Mouse (Mus musculus): Measurements from ENCODE around the gene Atp6v1f.

The Atp6v1f gene

GRCm38 (mm10) chr6:29467583-29468354 lies at the start of gene Atp6v1f:
Gene Atp6v1f (plus strand): TSS chr6:29467718.
- DNase-seq (ENCODE audit: low read depth, low spot score): peak; percentile 92

- no peak for DNase-seq (ENCODE audit: low read depth, low spot score)
Measured at GRCm38 (mm10) chr6:29420596-29420995, 46.9 kb upstream of the Atp6v1f start.

- DNase-seq (ENCODE audit: low read depth, low spot score): no peak
Measured at GRCm38 (mm10) chr6:29425118-29425517, 42.4 kb upstream of the Atp6v1f start.

- no peak for DNase-seq (ENCODE audit: low read depth, low spot score)
Measured at GRCm38 (mm10) chr6:29426331-29426730, 41.2 kb upstream of the Atp6v1f start.

- no peak for DNase-seq (ENCODE audit: low read depth, low spot score)
Measured at GRCm38 (mm10) chr6:29428171-29428570, 39.3 kb upstream of the Atp6v1f start.

- no peak for DNase-seq (ENCODE audit: low read depth, low spot score)
Measured at GRCm38 (mm10) chr6:29430681-29431420, 36.7 kb upstream of the Atp6v1f start.

- no peak for DNase-seq (ENCODE audit: low read depth, low spot score)
Measured at GRCm38 (mm10) chr6:29431473-29431872, 36.0 kb upstream of the Atp6v1f start.

- no peak for DNase-seq (ENCODE audit: low read depth, low spot score)
Measured at GRCm38 (mm10) chr6:29432156-29432555, 35.4 kb upstream of the Atp6v1f start.

- DNase-seq (ENCODE audit: low read depth, low spot score): no peak
Measured at GRCm38 (mm10) chr6:29432676-29433037, 34.9 kb upstream of the Atp6v1f start.

GRCm38 (mm10) chr6:29433038-29433803 lies 34.3 kb upstream of the Atp6v1f start, which contains the start of gene Flnc:
Gene Flnc (plus strand): TSS chr6:29433256.
- DNase-seq (ENCODE audit: low read depth, low spot score): no peak

GRCm38 (mm10) chr6:29433804-29434795 lies 33.4 kb upstream of the Atp6v1f start:
- no peak for DNase-seq (ENCODE audit: low read depth, low spot score)

- no peak for DNase-seq (ENCODE audit: low read depth, low spot score)
Measured at GRCm38 (mm10) chr6:29434911-29435691, 32.4 kb upstream of the Atp6v1f start.

- DNase-seq (ENCODE audit: low read depth, low spot score): no peak
Measured at GRCm38 (mm10) chr6:29435940-29436451, 31.5 kb upstream of the Atp6v1f start.

GRCm38 (mm10) chr6:29436461-29436934 lies 31.0 kb upstream of the Atp6v1f start:
- DNase-seq (ENCODE audit: low read depth, low spot score): no peak

- DNase-seq (ENCODE audit: low read depth, low spot score): no peak
Measured at GRCm38 (mm10) chr6:29439251-29439650, 28.3 kb upstream of the Atp6v1f start.

- no peak for DNase-seq (ENCODE audit: low read depth, low spot score)
Measured at GRCm38 (mm10) chr6:29439789-29440188, 27.7 kb upstream of the Atp6v1f start.

- DNase-seq (ENCODE audit: low read depth, low spot score): no peak
Measured at GRCm38 (mm10) chr6:29444773-29445172, 22.7 kb upstream of the Atp6v1f start.

GRCm38 (mm10) chr6:29445354-29445753 lies 22.2 kb upstream of the Atp6v1f start:
- no peak for DNase-seq (ENCODE audit: low read depth, low spot score)

- DNase-seq (ENCODE audit: low read depth, low spot score): no peak
Measured at GRCm38 (mm10) chr6:29449858-29450257, 17.7 kb upstream of the Atp6v1f start.

GRCm38 (mm10) chr6:29450667-29451066 lies 16.9 kb upstream of the Atp6v1f start:
- DNase-seq (ENCODE audit: low read depth, low spot score): no peak

All from brain, embryonic 18.5 days (tissue).